Mouse (Mus musculus): Measurements from ENCODE around the gene Csf3.

GRCm38 (mm10) chr11:98717904-98718303 lies 16.8 kb downstream of the Csf3 start:
- TF ChIP-seq CTCF (IDR thresholded peaks at IDR 0.05; ENCODE audit: low read depth) (peak; percentile 90), EP300 (optimal IDR thresholded peaks at IDR 0.05) (no peak)

All from stomach, postnatal 0 days (tissue).